Mouse (Mus musculus): Measurements from ENCODE around the gene Rnf180. TPM values are rescaled to one million over a fixed set of nuclear protein-coding genes. Genes with fewer than 3 reads are reported as not detected.

Rnf180 gene
- total RNA-seq, 2 experiments from 2014 or later = 0.62 to 0.83 TPM

- DNase-seq = no peak
- intact Hi-C loops (cut with DNase I) = no loop called here
These were observed 147.8 kb downstream of the Rnf180 start for GRCm38 (mm10) chr13:105146827-105147226.

DNA sequence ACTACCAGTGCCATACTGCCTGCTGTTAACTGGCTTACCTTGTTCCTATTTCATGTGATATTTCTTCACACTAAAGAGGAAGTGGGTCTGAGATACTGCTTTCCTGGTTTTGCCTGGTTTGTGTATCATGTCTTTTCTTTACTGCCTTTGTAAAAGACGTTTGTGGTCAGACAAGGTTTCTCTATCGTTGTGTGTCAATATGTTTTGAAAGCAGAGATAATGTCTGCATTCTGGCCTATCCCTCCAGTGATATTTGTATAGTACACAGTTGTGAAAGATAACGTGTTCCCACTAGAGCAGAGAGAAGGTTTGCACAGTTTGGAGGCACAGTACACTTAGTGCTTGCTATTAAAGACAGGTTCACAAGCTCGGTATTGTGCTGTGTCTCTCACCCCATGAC lies 154.7 kb downstream of the Rnf180 start:
- intact Hi-C loops (cut with DNase I) = no loop called here
- DNase-seq = no peak

- no peak for DNase-seq
- intact Hi-C loops (cut with DNase I) = no loop called here
These were observed 160.2 kb downstream of the Rnf180 start for GRCm38 (mm10) chr13:105134397-105134796.

DNA sequence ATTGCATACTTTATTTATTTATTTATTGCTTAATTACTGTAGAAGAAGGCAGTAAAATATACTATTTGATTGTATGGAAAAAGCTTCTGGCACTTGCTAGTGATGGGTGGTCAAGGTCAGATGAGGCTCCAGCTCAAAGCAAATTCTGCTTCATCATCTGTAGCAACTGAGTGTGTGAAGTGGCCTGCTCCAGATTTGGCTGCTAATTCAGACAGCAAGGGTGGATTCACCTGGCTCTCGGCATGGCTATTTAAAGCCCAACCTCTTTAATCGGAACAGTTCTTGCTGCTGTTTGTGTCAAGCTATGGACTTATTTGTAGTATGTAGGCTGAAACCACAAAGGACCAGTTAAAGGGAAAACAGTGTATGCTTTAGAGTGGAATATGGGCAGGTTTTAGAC lies 161.8 kb downstream of the Rnf180 start:
- peak in 1 of 2 experiments; percentile 18 for DNase-seq
- intact Hi-C loops (cut with DNase I) = no loop called here

- intact Hi-C loops (cut with DNase I) = no loop called here
These were observed 162.2 kb downstream of the Rnf180 start for GRCm38 (mm10) chr13:105132370-105132769.

GRCm38 (mm10) chr13:105130080-105130479 lies 164.5 kb downstream of the Rnf180 start:
- intact Hi-C loops (cut with DNase I) = no loop called here
- no peak for DNase-seq

More at GRCm38 (mm10) chr13:105132370-105132769, 162.2 kb downstream of the Rnf180 start:
- no peak for DNase-seq

DNA sequence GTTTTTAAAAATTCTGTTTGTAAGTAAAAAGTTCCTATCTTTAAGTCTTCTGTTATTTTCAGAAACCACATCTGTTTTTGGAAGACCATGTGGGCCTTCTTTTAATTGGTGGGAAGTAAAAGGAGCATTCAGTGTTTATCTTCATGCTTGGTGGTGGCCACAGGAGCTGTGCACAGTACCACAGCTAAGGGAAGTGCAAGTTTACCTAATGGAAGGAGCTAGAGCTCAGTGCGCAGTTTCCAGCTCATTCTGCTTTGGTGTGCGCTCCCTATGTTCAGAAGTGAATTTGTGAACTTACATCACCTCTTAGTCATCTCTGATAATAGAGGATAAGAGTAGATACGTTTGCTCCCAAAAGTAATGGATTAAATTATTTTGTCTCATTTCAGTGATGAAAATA lies 172.5 kb downstream of the Rnf180 start:
- intact Hi-C loops (cut with DNase I) = no loop called here
- DNase-seq = no peak

DNA sequence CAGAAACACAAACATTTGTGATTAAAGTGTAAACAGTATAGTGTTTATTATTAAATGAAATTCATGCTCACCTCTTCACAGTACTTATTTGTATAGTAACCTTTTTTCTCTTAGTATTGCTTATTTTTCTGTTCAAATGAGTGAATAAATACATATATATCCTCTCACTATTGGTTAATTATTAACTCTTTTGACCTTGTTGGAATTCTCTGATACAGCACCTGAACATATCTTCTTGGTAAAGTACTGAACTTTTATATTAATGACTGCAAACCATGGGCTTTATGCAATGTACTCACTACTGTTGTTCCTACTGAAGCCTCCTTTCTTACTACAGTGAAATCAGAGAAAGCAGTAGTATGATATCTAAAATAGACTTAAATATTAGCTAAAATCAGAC lies 173.0 kb downstream of the Rnf180 start:
- intact Hi-C loops (cut with DNase I) = no loop called here
- no peak for DNase-seq

DNA sequence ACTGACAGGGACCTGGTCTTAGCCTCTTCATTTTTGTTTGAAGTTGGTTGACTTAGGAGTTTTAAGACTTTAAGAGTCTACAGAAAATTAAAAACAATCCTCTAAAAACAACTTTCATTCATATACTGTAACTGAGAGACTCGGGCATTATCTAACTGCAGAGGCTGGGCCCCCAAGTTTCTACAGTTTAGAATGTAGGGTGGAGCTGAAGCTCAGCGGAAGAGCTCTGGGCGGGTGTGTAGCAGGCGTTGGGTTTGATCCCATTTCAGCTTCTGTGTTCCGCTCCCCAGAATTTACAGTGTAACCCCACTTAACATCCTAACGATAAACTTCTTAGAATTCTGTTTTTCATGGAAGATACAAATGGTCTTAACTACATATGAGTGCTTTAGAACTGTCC lies 183.0 kb downstream of the Rnf180 start:
- intact Hi-C loops (cut with DNase I) = no loop called here
- DNase-seq = no peak

GRCm38 (mm10) chr13:105104385-105104784 lies 190.2 kb downstream of the Rnf180 start:
- intact Hi-C loops (cut with DNase I) = no loop called here
- DNase-seq = no peak

- no peak for DNase-seq
- intact Hi-C loops (cut with DNase I) = no loop called here
These were observed 193.9 kb downstream of the Rnf180 start for GRCm38 (mm10) chr13:105100705-105101104.

GRCm38 (mm10) chr13:105096316-105096715 lies 198.3 kb downstream of the Rnf180 start:
- intact Hi-C loops (cut with DNase I) = no loop called here
- no peak for DNase-seq

DNA sequence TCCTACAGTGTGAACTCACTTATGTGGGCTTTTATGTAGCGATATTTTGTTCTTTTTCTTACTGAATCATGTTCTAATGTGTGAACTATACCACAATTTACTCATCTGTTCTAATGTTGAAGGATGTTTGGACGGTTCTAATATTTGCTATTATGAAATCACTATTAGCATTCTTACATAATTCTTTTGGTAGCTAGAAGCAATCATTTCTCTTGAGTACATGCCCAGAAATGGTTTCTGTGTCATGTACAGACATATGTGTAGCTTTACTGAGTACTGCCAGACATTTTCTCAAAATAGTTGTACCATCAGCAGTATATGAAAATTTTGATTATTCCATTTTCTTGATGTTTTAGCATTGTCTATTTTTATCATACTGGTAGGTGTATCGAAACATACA lies 205.3 kb downstream of the Rnf180 start:
- intact Hi-C loops (cut with DNase I) = no loop called here
- DNase-seq = no peak

GRCm38 (mm10) chr13:105081862-105082261 lies 212.8 kb downstream of the Rnf180 start, which contains the start of gene 4933425L06Rik:
Gene 4933425L06Rik (plus strand): TSS chr13:105082122.
- intact Hi-C loops (cut with DNase I) = no loop called here
- DNase-seq = no peak

Other genes starting within 250 kb of the Rnf180 start
- gene Rgs7bp, start 239.9 kb downstream of the Rnf180 start, total RNA-seq (2021) = 1 to 10 TPM; 3.8 to 4.3 TPM
- gene 4933425L06Rik, start 212.7 kb downstream of the Rnf180 start, total RNA-seq (2021) = not detected
- gene Htr1a, start 148.8 kb upstream of the Rnf180 start, total RNA-seq (2021) = not detected